Mouse (Mus musculus) CH12.LX (cell line): ENCODE results near the gene Olfr384. TPM values are rescaled to one million over a fixed set of nuclear protein-coding genes. Genes with fewer than 3 reads are reported as not detected.
"Not testable (repeated sequence)": the region's sequence is repeated elsewhere in the genome, so short reads cannot be mapped to it uniquely, and the experiment has no call there.

Experiments
- DNase-seq: peaks from one replicate; pipeline ENCODE4 v3.0.0-alpha.2; 2013; ENCODE audit errors: extremely low read depth
- H3K27ac ChIP-seq: 2 replicates; pipeline ENCODE4 v1.5.1; 2012; ENCODE audit warnings: low read depth, mild to moderate bottlenecking, control low read depth, moderate library complexity; ENCODE audit not compliant: insufficient read depth
- H3K27me3 ChIP-seq: replicated peaks from 2 replicates; pipeline ENCODE3; 2012; ENCODE audit warnings: inconsistent platforms
- H3K36me3 ChIP-seq, 2 experiments: replicated peaks in 1 of 2; 2 replicates each; pipeline versions ENCODE3 to v1.6.1; 2012; ENCODE audit warnings: inconsistent platforms in 1 of 2, low read length in 1 of 2, mild to moderate bottlenecking in 1 of 2, mixed read lengths in 1 of 2, moderate library complexity in 1 of 2; ENCODE audit not compliant: control insufficient read depth in 1 of 2, insufficient read depth in 1 of 2
- H3K4me1 ChIP-seq, 2 experiments: 2 replicates each; pipeline ENCODE4 v1.6.1; 2012; ENCODE audit warnings: inconsistent platforms in 1 of 2, moderate library complexity in 1 of 2; ENCODE audit not compliant: insufficient read depth in 2 of 2, control insufficient read depth in 1 of 2
- H3K4me2 ChIP-seq: 2 replicates; pipeline ENCODE4 v1.6.1; 2012; ENCODE audit warnings: low read depth, mild to moderate bottlenecking, control low read depth; ENCODE audit not compliant: poor library complexity, insufficient read depth, severe bottlenecking
- H3K4me3 ChIP-seq, 3 experiments: fragments of 150-350 bp in 1 of 3; sonication (generic) in 1 of 3; replicated peaks in 1 of 3; 2 replicates each; pipeline versions ENCODE3 to v1.5.1; 2011 to 2012; ENCODE audit warnings: low read depth in 2 of 3, low read length in 2 of 3, mild to moderate bottlenecking in 2 of 3, moderate library complexity in 2 of 3, control low read depth in 1 of 3, improper control_type of control experiment in 1 of 3, inconsistent platforms in 1 of 3, mixed read lengths in 1 of 3; ENCODE audit not compliant: poor library complexity in 1 of 3
- H3K79me2 ChIP-seq: replicated peaks from 2 replicates; pipeline ENCODE4 v1.6.1; 2012; ENCODE audit warnings: mild to moderate bottlenecking, moderate library complexity; ENCODE audit not compliant: control insufficient read depth, poor library complexity, insufficient read depth, severe bottlenecking; ENCODE audit errors: extremely low read depth
- H3K9ac ChIP-seq: 2 replicates; pipeline ENCODE4 v1.6.1; 2012; ENCODE audit warnings: low read depth, mild to moderate bottlenecking, control low read depth, moderate library complexity; ENCODE audit not compliant: insufficient read depth
- H3K9me3 ChIP-seq: replicated peaks from 2 replicates; pipeline ENCODE3; 2012; ENCODE audit warnings: low read length, inconsistent platforms, mixed read lengths
- BHLHE40 ChIP-seq: IDR thresholded peaks from 2 replicates; pipeline ENCODE4 v1.6.1; 2011; ENCODE audit warnings: mild to moderate bottlenecking, low read depth, low read length, improper control_type of control experiment
- EP300 ChIP-seq: IDR thresholded peaks from 2 replicates; pipeline ENCODE4 v1.6.1; 2011; ENCODE audit warnings: low read length, improper control_type of control experiment
- ETS1 ChIP-seq: conservative IDR thresholded peaks from 2 replicates; pipeline ENCODE4 v1.6.1; 2012; ENCODE audit warnings: low read depth, mild to moderate bottlenecking, inconsistent platforms, low read length, improper control_type of control experiment, moderate library complexity
- MAFK ChIP-seq: IDR thresholded peaks from 2 replicates; pipeline ENCODE4 v1.6.1; 2011; ENCODE audit warnings: low read length, improper control_type of control experiment; ENCODE audit not compliant: insufficient replicate concordance
- MAX ChIP-seq: IDR thresholded peaks from 2 replicates; pipeline ENCODE4 v1.6.1; 2011; ENCODE audit warnings: low read length, improper control_type of control experiment
- MEF2A ChIP-seq: IDR thresholded peaks from 2 replicates; pipeline ENCODE4 v1.6.1; 2014; ENCODE audit warnings: low read depth, mild to moderate bottlenecking, inconsistent platforms, low read length, improper control_type of control experiment, borderline replicate concordance
- MYC ChIP-seq: IDR thresholded peaks from 2 replicates; pipeline ENCODE4 v1.6.1; 2011; ENCODE audit warnings: low read depth, mild to moderate bottlenecking, improper control_type of control experiment, low read length
- RAD21 ChIP-seq: IDR thresholded peaks from 2 replicates; pipeline ENCODE4 v1.6.1; 2011; ENCODE audit warnings: low read depth, mild to moderate bottlenecking, low read length, improper control_type of control experiment, moderate library complexity
- SIN3A ChIP-seq: IDR thresholded peaks from 2 replicates; pipeline ENCODE4 v1.6.1; 2012; ENCODE audit warnings: low read length, improper control_type of control experiment, inconsistent platforms
- dilution Hi-C: fragments of 300-500 bp; cut with MboI; formaldehyde crosslinking; loops from 2 replicates; pipeline ENCODE4 v1.14.3; 2020; ENCODE audit warnings: low sequenced_read_pairs; ENCODE audit not compliant: extremely low pct_unique_long_range_greater_than_20kb, extremely low pct_ligation_motif_present
- in situ Hi-C: fragments of 300-500 bp; cut with MboI; formaldehyde crosslinking; loops from 3 replicates; pipeline ENCODE4 v1.14.3; 2019; ENCODE audit warnings: low sequenced_read_pairs, low pct_ligation_motif_present, low pct_unique_long_range_greater_than_20kb, mixed read lengths
- polyA plus RNA-seq: library from polyadenylated mRNA; unstranded; fragments of >175 nt; gene quantifications from 2 replicates; pipeline ENCODE4 v1.2.1, GENCODE M21; 2012; ENCODE audit warnings: low read depth; ENCODE audit not compliant: insufficient read length
- total RNA-seq, 2 experiments: library from RNA; depleted of rRNA; stranded (reverse); fragments of 300-350 nt in 1 of 2; fragments of >200 nt in 1 of 2; gene quantifications; 2 replicates each; pipeline ENCODE4 v1.2.3; 2012 to 2014

Gene Olfr384
- not detected in 2 replicates for total RNA-seq (2012; rRNA removed)
- total RNA-seq (2014; rRNA removed) = not detected in 2 replicates
- polyA plus RNA-seq = not detected in 2 replicates

GRCm38 (mm10) chr11:73598294-73598693 lies at the start of gene Olfr384:
Gene Olfr384, plus strand, starts transcription at chr11:73598594.
- Histone ChIP-seq H3K4me2 (no peak within 1 kb of the TSS), H3K36me3 (no peaks in the 10 kb centered on the region), H3K27ac (no peak within 1 kb of the TSS), H3K79me2 (no peaks in the 10 kb centered on the region), H3K9me3 (no peaks in the 10 kb centered on the region), H3K9ac (no peak within 1 kb of the TSS), H3K4me3 (no peak within 1 kb of the TSS), H3K27me3 (peaks cover 61% of the 10 kb centered on the region), H3K4me1 (no peaks in the 10 kb centered on the region)
- dilution Hi-C loops (no loop called here), in situ Hi-C loops (no loop called here)
- DNase-seq = no peak
- TF ChIP-seq SIN3A (no peak), RAD21 (no peak), ETS1 (no peak), MAX (no peak), MYC (no peak), EP300 (no peak), MAFK (no peak)

GRCm38 (mm10) chr11:73579871-73580270 lies 18.5 kb upstream of the Olfr384 start:
- H3K4me2 ChIP-seq = no peak overlapping the region
- no peak overlapping the region for H3K4me3 ChIP-seq
- TF ChIP-seq MEF2A = no peak
- no peak for TF ChIP-seq BHLHE40
- no peaks in the 10 kb centered on the region for H3K79me2 ChIP-seq
- no peaks in the 10 kb centered on the region for H3K36me3 ChIP-seq
- H3K27ac ChIP-seq = no peak overlapping the region
- H3K4me1 ChIP-seq = no peaks in the 10 kb centered on the region
- peaks cover 47% of the 10 kb centered on the region for H3K27me3 ChIP-seq
- no peak for DNase-seq
- dilution Hi-C loops = no loop called here
- H3K9ac ChIP-seq = no peak overlapping the region
- no peaks in the 10 kb centered on the region for H3K9me3 ChIP-seq
- in situ Hi-C loops = no loop called here

GRCm38 (mm10) chr11:73583188-73583587 lies 15.2 kb upstream of the Olfr384 start:
- DNase-seq, H3K79me2 ChIP-seq, dilution Hi-C loops, H3K9me3 ChIP-seq, in situ Hi-C loops, H3K4me1 ChIP-seq, H3K27ac ChIP-seq, H3K4me3 ChIP-seq, H3K36me3 ChIP-seq, H3K9ac ChIP-seq, H3K4me2 ChIP-seq: not testable (repeated sequence)
- H3K27me3 ChIP-seq = peaks cover 63% of the 10 kb centered on the region
